Mouse (Mus musculus) testis, adult 2 months (tissue): ENCODE measurements around the gene Ifne.

Source experiments
- CTCF ChIP-seq: fragments of 200-500 bp; IDR thresholded peaks from 2 replicates; pipeline ENCODE4 v1.5.1; 2012; ENCODE audit warnings: low read depth, mild to moderate bottlenecking, inconsistent platforms, low read length, moderate library complexity; ENCODE audit not compliant: control insufficient read depth, insufficient read depth, insufficient replicate concordance
- POLR2A ChIP-seq: fragments of 200-500 bp; IDR thresholded peaks from 2 replicates; pipeline ENCODE4 v1.6.1; 2012; ENCODE audit warnings: low read depth, mild to moderate bottlenecking, inconsistent platforms, low read length, moderate library complexity; ENCODE audit not compliant: control insufficient read depth

DNA sequence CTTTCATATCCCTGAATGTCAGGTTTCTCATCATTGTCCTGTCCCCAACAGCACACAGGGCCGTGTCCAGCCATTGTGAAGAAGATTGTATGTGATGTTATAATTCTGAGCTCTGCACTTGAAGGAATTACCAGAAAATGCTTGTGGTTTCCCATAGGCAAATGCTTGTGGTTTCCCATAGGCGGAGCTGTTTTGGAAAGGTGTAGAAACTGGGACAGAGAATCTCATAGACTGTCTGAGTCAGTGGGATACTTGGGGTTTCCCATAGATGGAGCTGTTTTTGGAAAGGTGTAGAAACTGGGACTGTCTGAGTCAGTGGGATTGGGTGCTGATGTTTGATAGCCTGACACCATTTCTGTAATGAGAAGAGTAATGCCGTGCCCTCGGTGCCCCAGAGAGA is 3.5 kb downstream of the Ifne start:
- TF ChIP-seq CTCF (no peak), POLR2A (no peak)
